In genomic region chr15:36931460-36931859, GRCm38 (mm10) we compare ENCODE assay signal across 13 mouse cellular contexts.
DNase-seq lines count a peak whose midpoint lies in the region; ATAC-seq lines count a peak whose summit lies in the region.
"Had no signal": no experiment of that assay in that cellular context is flagged by ENCODE, and none has a peak within 500 bp of the region (broad histone marks: within the 10 kb centered on the region; RNA-seq: fewer than 3 reads in every experiment).

No protein-coding gene starts in this region.

- peak; percentile 79 to 84 for DNase-seq in B cell, adult 2 months
- peak; percentile 84 for DNase-seq in ZHBTc4 (ENCODE audit: low read depth, low spot score)
- DNase-seq in right cerebral cortex, postnatal 36 days (ENCODE audit: low spot score in 2 of 2) = no peak
- DNase-seq in kidney, postnatal 36 days = no peak
- no peak for DNase-seq in left cerebral cortex, adult 9 months (ENCODE audit: low spot score in 2 of 2)
- DNase-seq in urinary bladder, postnatal 36 days (ENCODE audit: low spot score in 2 of 2) = no peak
- DNase-seq: heart, adult 11 months; heart, postnatal 10 days; midbrain, embryonic 14.5 days; right cerebral cortex, adult 18-20 months had no signal

- ATAC-seq in CD4-positive, CD25-positive, alpha-beta regulatory T cell, adult 4 months = peak; percentile 78
- peak; percentile 54; the same call in 1 of the 2 replicates for ATAC-seq in megakaryocyte-erythroid progenitor cell, adult 5-6 weeks (replicated peaks; ENCODE audit: low FRiP score, low TSS enrichment, poor library complexity, severe bottlenecking)
- ATAC-seq: forebrain, embryonic 16.5 days had no signal

Comparison
In these comparisons a context has a peak if more than half of its experiments do, and no peak if none do; other contexts are left out.
1. DNase-seq: peak in B cell, adult 2 months (2 of 2) and ZHBTc4 (single experiment); none in right cerebral cortex, postnatal 36 days (0 of 2), kidney, postnatal 36 days (0 of 2), left cerebral cortex, adult 9 months (0 of 2) and urinary bladder, postnatal 36 days (0 of 2).